In the genomic region with DNA sequence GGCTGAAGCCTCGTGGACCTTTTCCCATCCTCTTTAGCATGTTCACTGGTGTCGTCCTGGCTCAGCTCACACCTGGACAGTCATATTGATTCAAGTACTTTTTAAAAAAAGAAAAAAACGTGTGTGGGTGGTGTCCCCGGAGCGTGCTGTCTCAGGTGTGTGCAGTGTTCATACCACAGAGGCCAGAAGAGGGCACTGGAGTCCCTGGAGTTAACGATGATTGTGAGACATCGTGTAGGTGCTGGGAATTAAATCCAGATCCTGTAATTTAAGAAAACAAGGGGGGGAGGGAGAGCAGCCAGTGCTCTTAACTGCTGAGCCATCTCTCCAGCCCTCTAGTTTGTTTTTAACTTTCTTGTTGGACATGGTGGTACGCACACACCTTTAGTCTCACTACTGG, we compare ENCODE assay signal across 21 mouse cellular contexts. TPM values are rescaled to one million over a fixed set of nuclear protein-coding genes. Genes with fewer than 3 reads are reported as not detected.
DNase-seq lines count a peak whose midpoint lies in the region; TF ChIP-seq lines count a peak whose summit lies in the region.
"Had no signal": no experiment of that assay in that cellular context is flagged by ENCODE, and none has a peak within 500 bp of the region (broad histone marks: within the 10 kb centered on the region; RNA-seq: fewer than 3 reads in every experiment).

No protein-coding gene starts in this region.

- no peak overlapping the region for H3K4me3 ChIP-seq in layer of hippocampus, adult 2 months
- H3K4me3 ChIP-seq in CH12.LX (replicated peaks in 1 of 3; ENCODE audit: low read depth in 2 of 3, low read length in 2 of 3, poor library complexity in 1 of 3) = no peak overlapping the region
- H3K4me3 ChIP-seq: embryonic facial prominence, embryonic 15.5 days; heart, embryonic 12.5 days; hindbrain, embryonic 13.5 days; intestine, embryonic 15.5 days; limb, embryonic 10.5 days; liver, embryonic 13.5 days; lung, embryonic 15.5 days had no signal

- H3K9me3 ChIP-seq in CH12.LX (replicated peaks; ENCODE audit: low read length) = no peaks in the 10 kb centered on the region
- H3K9me3 ChIP-seq: embryonic facial prominence, embryonic 15.5 days; G1E; heart, embryonic 12.5 days; hindbrain, embryonic 13.5 days; intestine, embryonic 15.5 days; limb, embryonic 10.5 days; liver, embryonic 13.5 days; lung, embryonic 15.5 days had no signal

- no peak overlapping the region for H3K9ac ChIP-seq in CH12.LX (ENCODE audit: insufficient read depth, low read depth)
- H3K9ac ChIP-seq: embryonic facial prominence, embryonic 15.5 days; heart, embryonic 12.5 days; hindbrain, embryonic 13.5 days; intestine, embryonic 15.5 days; liver, embryonic 13.5 days; lung, embryonic 15.5 days had no signal

- TF ChIP-seq EP300 in CH12.LX (IDR thresholded peaks at IDR 0.05; ENCODE audit: low read length) = no peak

- H3K27me3 ChIP-seq in CH12.LX (replicated peaks) = no peaks in the 10 kb centered on the region
- H3K27me3 ChIP-seq: embryonic facial prominence, embryonic 15.5 days; heart, embryonic 12.5 days; intestine, embryonic 15.5 days had no signal

- TF ChIP-seq POLR2A in CH12.LX (IDR thresholded peaks at IDR 0.05; ENCODE audit: low read depth, low read length) = no peak

- dilution Hi-C loops in CH12.LX (cut with MboI; ENCODE audit: extremely low pct_ligation_motif_present, extremely low pct_unique_long_range_greater_than_20kb, low sequenced_read_pairs) = no loop called here

- peak; percentile 43 for TF ChIP-seq RAD21 in CH12.LX (IDR thresholded peaks at IDR 0.05; ENCODE audit: low read depth, low read length)

- H3K36me3 ChIP-seq in CH12.LX (replicated peaks in 1 of 2; ENCODE audit: control insufficient read depth in 1 of 2, insufficient read depth in 1 of 2, low read length in 1 of 2) = peaks cover 0 to 26% of the 10 kb centered on the region in 2 experiments
- H3K36me3 ChIP-seq: embryonic facial prominence, embryonic 15.5 days; intestine, embryonic 15.5 days; lung, embryonic 15.5 days had no signal

- peak; percentile 25 for DNase-seq in cerebellum, adult 9-11 months
- no peak for DNase-seq in cerebellum, adult 9-10 months
- DNase-seq in layer of hippocampus, adult 2 months (ENCODE audit: low spot score in 2 of 2) = no peak
- DNase-seq in layer of hippocampus, postnatal 10 days (ENCODE audit: low spot score in 2 of 2) = no peak
- DNase-seq in CH12.LX (ENCODE audit: extremely low read depth) = no peak
- peak; percentile 66 for DNase-seq in R1 (ENCODE audit: low read depth, low spot score)
- DNase-seq in urinary bladder, postnatal 4 days (ENCODE audit: low spot score in 2 of 2) = no peak
- DNase-seq: adrenal gland, postnatal 10 days; cerebellum, postnatal 25 days; heart, postnatal 14 days; kidney, postnatal 10 days; liver, embryonic 13.5 days; thymus, postnatal 25 days had no signal

- in situ Hi-C loops in CH12.LX (cut with MboI; ENCODE audit: low pct_ligation_motif_present, low pct_unique_long_range_greater_than_20kb, low sequenced_read_pairs) = loop anchor here (25.0 kb wide), 1 partner anchor 345 kb away; no protein-coding TSS in a partner anchor

- H3K4me1 ChIP-seq in CH12.LX (ENCODE audit: control insufficient read depth in 1 of 2, insufficient read depth in 2 of 2) = peaks cover 6 to 45% of the 10 kb centered on the region in 2 experiments

- H3K4me2 ChIP-seq in CH12.LX (ENCODE audit: insufficient read depth, low read depth, poor library complexity, severe bottlenecking) = no peak overlapping the region
- H3K4me2 ChIP-seq: embryonic facial prominence, embryonic 15.5 days; intestine, embryonic 15.5 days; liver, embryonic 13.5 days; midbrain, embryonic 11.5 days had no signal

- peaks cover 10% of the 10 kb centered on the region; the same call in 1 of the 2 replicates for H3K79me2 ChIP-seq in CH12.LX (replicated peaks; ENCODE audit: control insufficient read depth, extremely low read depth, insufficient read depth, poor library complexity, severe bottlenecking)

- no peak overlapping the region for H3K27ac ChIP-seq in layer of hippocampus, adult 2 months
- no peak overlapping the region for H3K27ac ChIP-seq in CH12.LX (ENCODE audit: insufficient read depth, low read depth)
- H3K27ac ChIP-seq: embryonic facial prominence, embryonic 15.5 days; hindbrain, embryonic 13.5 days; intestine, embryonic 15.5 days; limb, embryonic 10.5 days; liver, embryonic 13.5 days; lung, embryonic 15.5 days had no signal

- peak; percentile 33 for TF ChIP-seq CTCF in layer of hippocampus, adult 2 months (conservative IDR thresholded peaks at IDR 0.05)
- TF ChIP-seq CTCF in CH12.LX (conservative IDR thresholded peaks at IDR 0.05 in 1 of 2, IDR thresholded peaks at IDR 0.05 in 1 of 2; ENCODE audit: low read depth in 2 of 2, low read length in 2 of 2) = peak in 1 of 2 experiments; percentile 45; a peak in 2 of 4 replicates

TF ChIP-seq in CH12.LX, 34 proteins besides CTCF, POLR2A, EP300 and RAD21:
- TF ChIP-seq USF2 (conservative IDR thresholded peaks at IDR 0.05; ENCODE audit: low read depth, low read length) (no peak), ZNF384 (IDR thresholded peaks at IDR 0.05; ENCODE audit: low read depth, low read length) (peak; percentile 31; the same call in 1 of the 2 replicates), GABPA (IDR thresholded peaks at IDR 0.05; ENCODE audit: insufficient replicate concordance, low read depth, low read length) (no peak), SMC3 (IDR thresholded peaks at IDR 0.05; ENCODE audit: low read depth, low read length) (peak; percentile 34), USF1 (IDR thresholded peaks at IDR 0.05; ENCODE audit: low read depth, low read length) (no peak), KAT2A (IDR thresholded peaks at IDR 0.05; ENCODE audit: insufficient replicate concordance, low read length) (no peak), NELFE (IDR thresholded peaks at IDR 0.05; ENCODE audit: low read depth, low read length) (no peak), ZC3H11A (IDR thresholded peaks at IDR 0.05; ENCODE audit: low read depth, low read length) (no peak), IRF4 (IDR thresholded peaks at IDR 0.05; ENCODE audit: low read depth, low read length) (no peak), MAFK (IDR thresholded peaks at IDR 0.05; ENCODE audit: insufficient replicate concordance, low read length) (no peak)

RNA-seq across cellular contexts. Expression of a gene that starts 2.3 kb away (rescaled TPM):
- total RNA-seq in layer of hippocampus, adult 2 months (2021) = 10 to 100 TPM; 93.1 to 96.0 TPM
- 10 to 100 TPM; 78.4 to 79.9 TPM for total RNA-seq in layer of hippocampus, postnatal 10 days (2021)
- total RNA-seq in CH12.LX (2012; rRNA removed) = 11.8 and 13.4 TPM in 2 replicates
- total RNA-seq in CH12.LX (2014; rRNA removed) = 10.6 and 11.0 TPM in 2 replicates
- polyA plus RNA-seq in CH12.LX (2012; ENCODE audit: insufficient read length, low read depth) = 20.3 and 21.7 TPM in 2 replicates

Comparison
In these comparisons a context has a peak if more than half of its experiments do, and no peak if none do; other contexts are left out.
1. DNase-seq: peak in cerebellum, adult 9-11 months (single experiment) and R1 (single experiment); none in cerebellum, adult 9-10 months (single experiment), layer of hippocampus, adult 2 months (0 of 2), layer of hippocampus, postnatal 10 days (0 of 2), CH12.LX (single experiment) and urinary bladder, postnatal 4 days (0 of 2).
2. RNA of a gene that starts 2.3 kb away (total RNA-seq): 93.1 to 96.0 TPM in layer of hippocampus, adult 2 months and 78.4 to 79.9 TPM in layer of hippocampus, postnatal 10 days; 10.6 to 13.4 TPM in CH12.LX; every median in the first group is over 4 times any median in the second.